Mouse (Mus musculus) thymus, adult 2 months (tissue): ENCODE measurements around the gene Zfp575. TPM values are rescaled to one million over a fixed set of nuclear protein-coding genes. Genes with fewer than 3 reads are reported as not detected.
"Not testable (repeated sequence)": the region's sequence is repeated elsewhere in the genome, so short reads cannot be mapped to it uniquely, and the experiment has no call there.

Experiments
- DNase-seq: peaks from one replicate; pipeline ENCODE4 v3.0.0; 2021
- H3K27ac ChIP-seq: fragments of 200-500 bp; 2 replicates; pipeline ENCODE4 v1.5.1; 2012; ENCODE audit warnings: low read length, control low read depth; ENCODE audit not compliant: control insufficient read depth, insufficient read depth
- H3K27me3 ChIP-seq: fragments of 200-500 bp; 2 replicates; pipeline ENCODE4 v1.6.1; 2012; ENCODE audit warnings: mild to moderate bottlenecking, low read length, moderate library complexity, mixed read lengths; ENCODE audit not compliant: control insufficient read depth, insufficient read depth
- H3K36me3 ChIP-seq: fragments of 200-500 bp; 2 replicates; pipeline ENCODE4 v1.6.1; 2012; ENCODE audit warnings: mild to moderate bottlenecking, low read length, moderate library complexity; ENCODE audit not compliant: control insufficient read depth, insufficient read depth
- H3K4me1 ChIP-seq: fragments of 200-500 bp; replicated peaks from 2 replicates; pipeline ENCODE4 v1.6.1; 2012; ENCODE audit warnings: low read length; ENCODE audit not compliant: control insufficient read depth, insufficient read depth
- H3K4me3 ChIP-seq: fragments of 200-500 bp; 2 replicates; pipeline ENCODE4 v1.5.1; 2012; ENCODE audit warnings: mild to moderate bottlenecking, low read length, control low read depth, moderate library complexity; ENCODE audit not compliant: control insufficient read depth, insufficient read depth
- CTCF ChIP-seq: fragments of 200-500 bp; IDR thresholded peaks from 2 replicates; pipeline ENCODE4 v1.5.1; 2012; ENCODE audit warnings: mild to moderate bottlenecking, control low read depth, low read length, moderate library complexity, borderline replicate concordance; ENCODE audit not compliant: control insufficient read depth, poor library complexity, insufficient read depth; ENCODE audit errors: extremely low read depth
- POLR2A ChIP-seq: fragments of 200-500 bp; IDR thresholded peaks from 2 replicates; pipeline ENCODE4 v1.6.1; 2012; ENCODE audit warnings: mild to moderate bottlenecking, low read length, control low read depth, moderate library complexity; ENCODE audit not compliant: control insufficient read depth, poor library complexity, insufficient read depth; ENCODE audit errors: extremely low read depth
- WGBS: fragments of 180-500 bp; shearing (Covaris S2); methylation state at CpG from one replicate; pipeline ENCODE4 v1.1.7; 2018; 5-methylcytosine and 5-hydroxymethylcytosine counted together
- polyA plus RNA-seq: library from polyadenylated mRNA; depleted of rRNA; stranded (reverse); fragments of >200 nt; gene quantifications from 2 replicates; pipeline ENCODE4 v1.2.3, GENCODE M21; 2012

Zfp575 gene
- polyA plus RNA-seq, 1 experiment = 0.24 TPM

DNA sequence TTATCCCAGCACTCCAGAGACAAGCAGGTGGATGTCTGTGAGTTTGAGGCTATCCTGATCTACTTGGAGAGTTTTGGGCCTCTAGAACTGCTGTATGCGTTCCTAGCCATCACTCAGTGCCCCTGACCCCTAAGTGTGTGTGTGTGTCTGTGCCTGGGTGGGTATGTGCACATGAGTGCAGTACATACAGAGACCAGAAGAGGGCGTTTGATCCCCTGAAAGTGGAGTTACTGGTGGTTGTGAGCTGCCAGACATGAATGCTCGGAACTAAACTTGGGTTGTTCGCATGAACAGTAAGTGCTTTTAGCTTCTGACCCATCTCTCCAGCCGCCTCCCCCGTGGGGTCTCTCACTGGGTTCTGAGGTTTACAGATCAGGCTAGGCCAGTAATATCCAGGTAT lies 35.5 kb upstream of the Zfp575 start:
- Histone ChIP-seq H3K27me3 (no peaks in the 10 kb centered on the region), H3K27ac (no peak overlapping the region), H3K36me3 (peaks cover 30% of the 10 kb centered on the region), H3K4me1 (peaks cover 10% of the 10 kb centered on the region), H3K4me3 (no peak overlapping the region)
- 94% methylated on average over 6 of the region's 6 CpGs for WGBS
- no peak for TF ChIP-seq POLR2A
- TF ChIP-seq CTCF = no peak
- no peak for DNase-seq

DNA sequence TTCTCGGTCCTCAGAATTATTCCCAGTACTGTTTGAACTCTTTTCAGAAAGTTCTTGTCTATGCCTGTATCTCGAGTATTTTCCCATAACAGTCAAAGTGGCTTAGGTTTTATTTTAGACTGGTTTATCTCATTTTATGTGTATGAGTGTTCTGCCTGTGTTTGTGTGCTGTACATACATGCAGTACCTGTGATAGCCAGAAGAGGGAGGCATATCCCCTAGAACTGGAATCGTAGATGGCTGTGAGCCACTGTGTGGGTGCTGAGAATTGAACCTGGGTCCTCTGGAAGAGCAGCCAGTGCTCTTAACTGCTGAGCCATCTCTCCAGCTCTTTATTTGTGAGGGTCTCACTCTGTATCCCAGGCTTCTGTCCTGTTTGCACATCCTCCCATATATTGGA lies 33.8 kb upstream of the Zfp575 start:
- DNase-seq = no peak
- no peaks in the 10 kb centered on the region for H3K27me3 ChIP-seq
- H3K36me3 ChIP-seq = peaks cover 25% of the 10 kb centered on the region
- TF ChIP-seq POLR2A (no peak), CTCF (no peak)
- no peak overlapping the region for H3K4me3 ChIP-seq
- peaks cover 25% of the 10 kb centered on the region for H3K4me1 ChIP-seq
- WGBS = 97% methylated on average over 3 of the region's 3 CpGs
- no peak overlapping the region for H3K27ac ChIP-seq

DNA sequence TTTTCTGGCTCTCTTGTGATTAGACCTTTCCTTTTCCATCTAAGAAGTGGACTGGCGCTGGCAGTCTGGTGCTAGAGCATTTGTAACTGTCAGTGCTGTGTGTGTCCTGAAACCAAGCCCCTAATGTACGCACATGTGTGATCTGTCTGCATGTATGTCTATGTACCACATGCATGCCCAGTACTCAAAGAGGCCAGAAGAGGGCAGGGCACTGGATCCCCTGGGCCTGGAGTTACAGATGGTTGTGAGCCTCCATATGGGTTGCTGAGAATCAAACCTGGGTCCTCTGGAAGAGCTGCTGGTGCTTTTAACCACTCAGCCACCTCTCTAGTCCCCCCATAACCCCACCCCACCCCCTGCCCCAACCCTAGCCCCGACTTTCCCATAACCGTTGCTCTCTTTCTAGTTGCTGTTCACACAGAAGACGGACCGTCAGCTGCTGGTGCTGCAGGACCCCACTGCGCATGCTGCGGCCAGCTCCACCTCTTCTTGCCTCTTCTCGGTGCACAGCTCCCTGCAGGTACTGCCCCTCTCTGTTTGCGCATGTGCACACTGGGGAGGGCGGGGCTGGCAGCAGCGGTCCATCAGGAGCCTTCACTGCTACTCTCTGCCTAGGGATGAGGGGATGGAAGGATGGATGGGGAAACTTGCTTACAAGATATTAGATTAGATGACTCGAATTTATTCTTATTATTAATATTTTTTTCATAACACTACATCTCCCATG lies 32.4 kb upstream of the Zfp575 start:
- Histone ChIP-seq H3K36me3 (peaks cover 24% of the 10 kb centered on the region), H3K27ac (no peak overlapping the region), H3K27me3 (no peaks in the 10 kb centered on the region), H3K4me1 (peaks cover 26% of the 10 kb centered on the region), H3K4me3 (no peak overlapping the region)
- DNase-seq = no peak
- WGBS = 94% methylated on average over 13 of the region's 13 CpGs
- no peak for TF ChIP-seq POLR2A
- TF ChIP-seq CTCF = no peak

DNA sequence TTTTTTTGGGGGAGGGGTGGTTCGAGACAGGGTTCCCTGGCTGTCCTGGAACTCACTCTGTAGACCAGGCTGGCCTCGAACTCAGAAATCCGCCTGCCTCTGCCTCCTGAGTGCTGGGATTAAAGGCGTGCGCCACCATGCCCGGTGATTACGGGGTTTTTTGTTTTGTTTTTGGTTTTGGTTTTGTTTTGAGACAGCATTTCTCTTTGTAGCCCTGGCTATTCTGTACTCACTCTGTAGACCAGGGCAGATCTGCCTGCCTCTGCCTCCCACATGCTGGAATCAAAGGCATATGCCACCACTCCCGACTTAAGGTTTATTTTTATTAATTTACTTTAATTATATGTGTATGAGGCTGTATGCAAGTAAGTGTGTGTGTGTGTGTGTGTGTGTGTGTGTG lies 30.9 kb upstream of the Zfp575 start:
- not testable (repeated sequence) for H3K27ac ChIP-seq, H3K4me3 ChIP-seq, H3K27me3 ChIP-seq, DNase-seq
- H3K4me1 ChIP-seq = peaks cover 26% of the 10 kb centered on the region
- 88% methylated on average over 8 of the region's 8 CpGs for WGBS
- peaks cover 17% of the 10 kb centered on the region for H3K36me3 ChIP-seq

DNA sequence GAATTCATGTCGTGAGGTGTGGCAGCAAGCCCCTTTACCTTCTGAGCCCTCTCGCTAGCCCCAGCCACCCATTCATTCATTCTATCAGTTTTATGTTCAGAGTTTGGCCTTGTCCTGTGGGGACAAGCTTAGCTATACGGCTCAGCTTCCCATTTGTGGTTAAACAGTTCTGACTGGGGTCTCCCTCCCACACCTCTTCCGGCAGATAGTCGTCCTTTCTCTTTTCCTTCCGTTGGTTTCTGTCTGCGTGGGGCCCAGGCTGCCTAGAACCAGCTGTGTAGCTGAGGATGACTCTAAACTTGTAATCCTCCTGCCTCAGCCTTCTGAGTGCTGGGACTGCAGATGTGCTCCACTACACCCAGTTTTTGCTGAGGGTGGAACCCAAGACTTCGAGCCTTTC lies 30.3 kb upstream of the Zfp575 start:
- 22% methylated on average over 8 of the region's 8 CpGs for WGBS
- DNase-seq = no peak
- H3K4me3 ChIP-seq = no peak overlapping the region
- no peak for TF ChIP-seq CTCF
- no peak overlapping the region; the same call in 1 of the 2 replicates for H3K27ac ChIP-seq
- peaks cover 28% of the 10 kb centered on the region for H3K4me1 ChIP-seq
- peaks cover 12% of the 10 kb centered on the region for H3K36me3 ChIP-seq
- H3K27me3 ChIP-seq = no peaks in the 10 kb centered on the region

DNA sequence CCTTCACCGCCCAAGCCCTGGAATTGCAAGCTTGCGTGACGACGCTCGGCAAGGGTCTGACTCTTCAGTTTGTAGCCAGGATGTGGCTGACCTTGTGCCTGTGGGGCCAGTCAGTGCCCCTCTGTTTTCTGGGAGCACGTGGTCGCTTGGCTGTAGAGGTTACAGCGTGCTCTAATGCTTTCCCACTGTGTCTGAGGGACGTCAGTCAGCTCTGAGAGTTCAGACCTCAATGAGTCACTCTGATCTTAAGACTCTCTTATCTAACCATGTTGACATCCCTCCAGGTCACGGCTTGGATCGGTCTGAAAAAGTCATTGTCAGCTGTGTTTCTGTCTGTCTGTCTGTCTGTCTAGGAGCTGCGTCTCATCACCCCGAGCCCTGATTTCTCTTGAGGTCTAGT lies 27.4 kb upstream of the Zfp575 start:
- Histone ChIP-seq H3K4me1 (peaks cover 48% of the 10 kb centered on the region), H3K27me3 (no peaks in the 10 kb centered on the region), H3K27ac (no peak overlapping the region), H3K4me3 (no peak overlapping the region), H3K36me3 (peaks cover 1% of the 10 kb centered on the region; the same call in 1 of the 2 replicates)
- no peak for DNase-seq
- WGBS = 88% methylated on average over 13 of the region's 13 CpGs
- TF ChIP-seq POLR2A (no peak), CTCF (no peak)

DNA sequence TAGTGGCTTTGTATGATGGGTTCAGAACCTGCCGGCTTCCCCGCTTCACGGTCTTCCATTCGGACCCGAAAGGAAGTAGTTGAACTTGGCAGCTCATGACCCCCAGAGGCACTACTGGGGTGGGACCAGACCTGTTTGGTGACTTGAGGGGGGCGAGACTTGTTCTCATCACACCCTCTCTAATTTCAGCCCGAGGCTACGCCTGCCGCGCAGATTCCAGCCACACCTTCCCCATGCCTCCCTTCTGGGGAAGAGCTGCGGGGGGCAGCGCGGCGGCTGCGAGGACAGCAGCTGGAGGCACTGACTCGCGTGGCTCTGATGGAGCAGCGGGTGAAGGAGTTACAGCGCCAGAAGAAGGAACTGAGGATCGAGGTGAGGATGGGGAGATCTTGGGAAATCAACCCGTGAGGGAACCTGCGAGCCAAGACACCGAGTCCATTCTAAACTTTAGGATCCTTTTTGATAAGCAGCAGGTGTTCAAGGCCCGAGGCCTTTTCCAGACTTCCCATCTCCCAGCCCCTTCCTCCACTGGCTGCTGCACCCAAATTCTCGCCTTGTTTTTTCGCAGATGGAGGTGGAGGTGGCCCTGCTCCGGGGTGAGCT lies 25.0 kb upstream of the Zfp575 start:
- no peak for TF ChIP-seq CTCF
- no peak for TF ChIP-seq POLR2A
- no peaks in the 10 kb centered on the region for H3K36me3 ChIP-seq
- DNase-seq = no peak
- H3K27me3 ChIP-seq = no peaks in the 10 kb centered on the region
- no peak overlapping the region for H3K27ac ChIP-seq
- peaks cover 52% of the 10 kb centered on the region for H3K4me1 ChIP-seq
- WGBS = 39% methylated on average over 27 of the region's 27 CpGs
- H3K4me3 ChIP-seq = 0 out of 2 replicates have a peak overlapping the region, but pooled peaks have one; percentile 1
